Mouse (Mus musculus): Measurements from ENCODE around the gene Pum2.

- TF ChIP-seq CTCF (IDR thresholded peaks at IDR 0.05; ENCODE audit: borderline replicate concordance, control insufficient read depth, extremely low read depth, insufficient read depth, low read length, poor library complexity), result no peak
- no peak for TF ChIP-seq POLR2A (IDR thresholded peaks at IDR 0.05; ENCODE audit: control insufficient read depth, extremely low read depth, insufficient read depth, low read length, poor library complexity)
Observed at GRCm38 (mm10) chr12:8677926-8678325, 4.0 kb downstream of the Pum2 start.
